Mouse (Mus musculus) urinary bladder, postnatal 14 days (tissue): Measurements from ENCODE around the gene Zfp110.
"Not testable (repeated sequence)": the region's sequence is repeated elsewhere in the genome, so short reads cannot be mapped to it uniquely, and the experiment has no call there.

ENCODE experiments used
- DNase-seq: peaks from one replicate; pipeline ENCODE4 v3.0.0; 2021; ENCODE audit warnings: low spot score

Gene Zfp110

DNA sequence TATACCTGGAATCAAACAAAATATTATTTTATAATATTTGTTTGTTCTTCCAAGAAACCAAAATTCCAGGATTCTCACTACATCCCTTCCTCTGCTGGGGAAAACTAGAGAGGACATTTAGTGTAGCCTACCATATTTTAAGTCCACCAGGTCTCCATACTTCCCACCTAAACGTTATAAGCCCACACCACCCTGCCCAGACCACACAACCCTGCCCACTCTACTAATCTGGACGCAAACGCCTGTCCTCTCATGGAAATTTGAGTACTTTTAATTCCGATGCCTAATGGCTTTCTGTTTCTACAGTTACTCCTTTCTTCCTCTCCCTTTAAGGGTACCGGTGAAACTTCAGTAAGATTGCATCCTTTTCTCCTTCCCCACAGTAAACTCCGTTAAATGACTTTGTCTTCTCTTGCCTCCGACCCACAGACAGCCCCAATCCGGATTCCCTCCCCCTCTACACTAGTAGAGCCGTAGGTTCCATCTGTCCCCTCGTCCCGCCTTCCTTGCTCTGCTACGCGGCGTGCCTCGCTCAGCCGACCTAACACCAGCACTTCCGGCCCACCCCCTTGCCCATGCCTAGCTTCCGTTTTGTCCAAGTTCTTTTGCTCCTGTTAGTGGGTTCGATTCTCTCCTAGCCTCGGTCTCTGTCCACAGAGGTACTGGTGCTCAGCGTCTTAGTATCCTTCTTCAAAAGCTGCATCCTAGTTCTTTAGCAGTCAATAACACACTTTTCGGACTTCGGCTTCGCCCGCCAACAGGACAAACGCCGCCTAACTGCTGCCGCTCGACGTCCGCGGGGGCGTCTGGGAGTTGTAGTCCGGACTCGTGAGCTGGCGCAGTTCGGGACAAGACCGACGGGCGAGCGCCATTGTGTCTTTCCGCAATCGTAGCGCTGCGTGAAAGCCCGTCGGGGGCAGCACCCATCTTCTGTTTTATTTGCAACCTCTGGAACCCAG, at the start of gene Zfp110:
TSS of gene Zfp110 (plus strand) at position 600 of the 959 bp plus-strand sequence.
- peak; percentile 91 for DNase-seq

DNA sequence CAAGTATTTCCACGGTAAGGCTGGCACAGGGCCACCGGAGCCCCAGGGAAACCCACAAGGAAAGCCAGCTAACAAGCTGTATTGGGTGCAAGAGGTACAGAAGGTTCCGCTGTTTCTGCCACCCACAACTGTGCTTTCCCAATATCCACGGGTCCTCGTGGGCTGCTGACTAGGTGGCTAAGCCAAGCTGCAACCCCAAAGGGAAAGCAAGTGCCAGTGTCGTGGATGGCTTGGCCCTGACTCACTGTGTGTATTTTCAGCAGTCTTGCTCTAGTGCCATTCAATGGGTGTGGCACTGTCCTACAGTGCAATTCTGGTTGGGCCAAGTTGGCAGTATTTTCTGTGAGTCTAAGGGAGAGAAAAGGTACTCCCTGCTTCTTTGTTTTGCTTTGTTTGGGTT, 47.2 kb upstream of the Zfp110 start:
- no peak for DNase-seq

DNA sequence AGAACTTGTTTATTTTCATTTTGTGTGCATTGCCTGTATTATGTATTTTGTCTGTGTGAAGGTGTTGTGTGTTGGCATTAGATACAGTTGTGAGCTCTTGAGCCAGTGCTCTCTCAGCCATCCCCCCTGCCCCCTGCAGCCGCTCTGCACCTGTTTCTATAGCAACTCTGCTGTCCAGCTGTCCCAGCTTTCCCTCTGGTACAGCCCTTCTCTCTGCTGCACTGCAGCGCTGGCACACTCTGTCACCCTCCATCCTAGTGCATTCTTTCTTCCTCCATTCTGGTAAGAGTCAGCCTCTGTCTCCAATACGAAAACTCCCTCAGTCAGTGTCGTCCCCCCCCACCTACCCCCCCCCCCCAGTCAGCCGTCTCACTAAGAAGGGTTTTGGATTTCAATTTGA, 46.5 kb upstream of the Zfp110 start:
- no peak for DNase-seq

DNA sequence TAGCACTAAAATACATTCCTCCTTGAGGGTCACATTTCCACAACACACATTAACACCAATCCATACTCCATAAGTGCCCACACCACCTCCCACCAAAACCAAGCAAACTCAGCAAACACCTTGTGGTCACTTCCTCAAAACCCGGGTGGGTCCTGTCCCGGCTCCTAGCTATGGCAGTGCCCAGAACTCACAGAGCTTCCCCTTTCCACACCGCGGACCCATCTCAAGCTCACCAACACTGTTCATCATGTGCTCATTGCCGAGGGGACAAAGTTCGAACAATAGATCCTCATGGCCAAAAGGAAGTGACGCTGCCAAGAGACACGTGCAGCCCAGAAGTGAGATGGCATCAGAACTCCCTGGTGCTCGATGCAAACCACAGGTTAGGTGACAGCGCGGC, 41.9 kb upstream of the Zfp110 start:
- not testable (repeated sequence) for DNase-seq

DNA sequence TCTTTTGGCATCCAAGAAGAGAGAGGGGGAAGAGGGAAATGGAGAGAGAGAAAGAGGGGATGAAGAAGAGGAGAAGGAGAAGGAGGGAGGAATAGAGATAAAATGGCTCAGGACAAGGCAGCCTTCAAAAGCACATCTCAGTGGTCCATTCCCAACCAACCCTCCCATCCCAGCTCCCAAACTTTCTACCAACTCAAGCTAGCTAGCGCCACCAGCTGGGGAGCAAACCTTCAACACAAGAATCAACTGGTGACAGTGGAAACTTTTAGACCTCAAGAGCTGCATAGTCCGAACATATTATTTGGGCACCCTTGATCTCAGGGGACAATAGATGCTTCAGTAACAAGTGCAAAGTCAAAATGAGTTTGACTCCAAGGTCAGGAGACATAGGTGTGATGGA, 36.6 kb upstream of the Zfp110 start:
- DNase-seq: no peak

DNA sequence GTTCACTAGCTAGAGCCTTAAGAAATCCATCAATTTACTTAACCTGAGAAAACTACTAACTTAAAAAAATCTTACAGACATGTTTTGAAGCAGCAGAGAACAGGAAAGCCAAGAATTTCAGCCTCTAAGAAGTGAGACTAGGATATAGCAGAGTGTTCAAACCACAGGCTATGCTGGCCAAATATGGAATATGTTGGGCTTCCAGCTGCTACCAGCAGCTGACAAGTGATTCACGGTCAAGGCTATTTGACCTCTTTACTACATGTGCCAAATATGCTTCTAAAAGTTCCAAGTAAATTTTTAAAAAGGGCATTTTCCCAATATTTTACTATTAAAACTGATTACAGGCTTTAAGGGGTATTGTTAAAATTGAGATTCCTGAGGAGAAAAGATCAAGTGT, 35.0 kb upstream of the Zfp110 start:
- no peak for DNase-seq

DNA sequence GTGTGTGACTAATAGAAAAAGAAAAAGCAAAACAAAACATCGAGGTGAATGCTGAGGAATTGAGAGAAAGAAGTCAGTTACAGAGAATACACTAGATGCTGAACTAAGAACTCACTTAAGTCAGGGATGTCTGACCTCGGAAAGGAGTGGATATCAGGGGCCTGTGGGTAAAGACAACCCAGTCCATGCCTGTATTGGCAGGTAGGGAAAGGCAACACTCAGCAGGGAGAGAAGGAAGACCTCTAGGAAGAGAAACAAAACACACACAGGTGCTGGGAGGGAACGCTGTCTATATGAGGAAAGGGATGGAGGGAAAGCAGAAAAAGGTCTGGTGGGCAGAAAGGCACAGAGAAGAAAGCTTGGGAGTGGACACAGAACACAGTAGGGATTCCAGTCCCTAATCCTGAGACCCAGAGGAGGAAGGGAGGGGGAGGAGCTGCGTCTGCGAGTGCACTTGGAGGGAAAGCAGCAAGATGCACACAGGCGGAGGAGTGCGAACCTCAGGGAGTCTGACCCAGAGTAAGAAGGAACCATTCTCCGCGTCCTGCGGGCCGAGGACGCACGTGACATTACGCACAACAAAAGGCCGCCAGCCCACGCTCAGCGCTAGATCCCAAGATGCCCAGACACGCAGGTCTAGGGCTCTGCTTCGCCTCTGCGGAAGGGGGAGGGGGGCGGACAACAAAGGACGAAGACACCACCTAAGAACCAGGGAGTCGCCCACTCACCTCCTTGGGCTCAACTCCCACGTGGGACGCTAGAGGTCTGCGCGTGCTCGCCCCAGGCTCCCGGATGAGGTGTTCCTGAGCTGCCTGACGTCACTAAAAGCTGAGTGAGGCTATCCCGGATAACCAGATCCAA, 31.5 kb upstream of the Zfp110 start, which contains the start of gene Zscan18:
TSS of gene Zscan18 (minus strand) at position 770 of the 861 bp plus-strand sequence.
- DNase-seq: peak; percentile 63

DNA sequence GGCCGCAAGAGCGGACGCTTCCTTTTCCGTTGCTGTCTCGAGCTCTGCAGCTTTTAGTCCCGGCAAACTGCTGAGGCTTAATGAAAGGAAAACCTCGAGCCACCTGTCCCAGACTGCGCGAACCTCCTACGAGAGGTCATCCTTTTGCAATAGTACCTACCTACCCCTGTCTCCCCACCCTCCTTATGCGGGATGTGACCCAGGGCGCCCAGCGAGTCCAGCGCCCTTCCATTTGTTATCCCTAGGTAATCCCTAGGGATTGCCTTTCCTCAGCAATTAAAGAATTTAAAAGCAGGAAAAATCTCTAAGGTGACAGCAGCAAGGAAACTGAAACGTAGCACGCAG, 30.9 kb upstream of the Zfp110 start:
- DNase-seq: no peak

DNA sequence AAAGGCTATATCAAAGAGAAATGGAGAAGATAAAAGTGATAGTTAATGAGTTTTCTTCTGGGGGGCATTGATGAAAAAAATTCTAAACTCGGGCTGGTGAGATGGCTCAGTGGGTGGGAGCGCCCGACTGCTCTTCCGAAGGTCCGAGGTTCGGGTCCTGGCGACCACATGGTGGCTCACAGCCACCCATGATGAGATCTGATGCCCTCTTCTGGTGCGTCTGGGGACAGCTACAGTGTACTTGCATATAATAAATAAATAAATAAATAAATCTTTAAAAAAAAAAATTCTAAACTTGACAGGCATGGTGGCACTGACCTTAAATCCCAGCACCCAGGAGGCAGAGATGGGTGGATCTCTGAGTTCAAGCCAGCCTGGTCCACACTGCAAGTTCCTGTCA, 19.0 kb upstream of the Zfp110 start:
- DNase-seq: no peak

DNA sequence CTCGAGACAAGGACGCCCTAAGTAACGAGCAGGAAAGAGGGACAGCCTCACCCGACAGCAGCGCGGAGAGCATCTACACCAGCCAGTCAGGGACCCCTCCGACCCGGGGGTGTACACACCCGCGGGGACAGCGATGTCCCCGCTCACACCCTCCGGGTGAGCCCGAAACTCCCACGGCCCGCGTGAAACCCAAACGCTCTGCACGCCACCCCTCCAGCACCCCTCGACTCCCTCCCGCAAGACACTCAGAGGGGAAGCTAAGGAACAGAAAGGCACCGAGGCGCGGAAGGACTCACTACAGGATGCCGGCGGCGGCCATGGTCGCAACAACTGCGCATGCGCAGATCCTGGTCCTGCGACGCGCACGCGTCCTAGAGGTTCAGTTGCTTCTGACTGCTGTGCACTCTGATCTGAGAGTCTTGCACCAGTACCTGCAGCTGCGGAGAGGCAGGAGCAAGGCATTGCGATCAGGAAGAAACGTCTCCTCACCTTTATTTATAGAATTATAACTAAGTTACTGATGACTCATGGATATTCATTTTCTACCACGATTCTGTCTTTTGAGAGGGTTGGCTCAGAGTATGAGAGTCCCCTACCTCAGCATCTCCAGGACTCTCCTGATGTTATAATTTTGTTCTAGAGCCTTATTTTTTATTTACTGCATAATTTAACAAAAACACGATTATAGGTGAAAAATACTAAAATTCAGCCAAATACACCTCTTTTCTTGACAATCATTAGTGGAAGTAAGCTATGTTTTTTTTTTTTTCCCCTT, 15.9 kb upstream of the Zfp110 start, which contains the start of gene Zfp329:
TSS of gene Zfp329 (minus strand) at position 338 of the 775 bp plus-strand sequence.
- peak; percentile 91 for DNase-seq

DNA sequence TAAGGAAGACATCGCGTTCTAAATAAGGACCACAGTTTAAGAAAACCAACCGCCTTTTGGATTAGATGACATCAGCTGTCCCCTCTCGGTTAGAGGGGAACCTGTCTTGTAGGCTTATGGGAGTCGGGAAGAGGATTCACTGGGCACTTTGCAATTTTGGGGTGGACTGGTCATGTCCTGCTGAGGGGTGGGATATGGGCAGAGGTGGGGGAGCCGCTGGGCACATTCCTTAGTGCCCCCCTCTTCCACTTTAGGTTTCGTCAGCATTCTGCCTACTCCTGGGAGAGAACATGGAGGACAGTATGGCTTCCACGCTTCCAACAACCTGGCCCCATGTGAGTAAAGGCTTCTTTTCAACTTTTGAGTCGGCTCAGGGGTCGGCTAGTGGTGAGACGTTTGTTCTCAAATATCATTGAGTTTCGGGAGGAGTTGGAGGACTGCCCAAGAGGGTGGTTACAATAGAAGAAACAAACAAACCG, 671 bp downstream of the Zfp110 start:
- DNase-seq: peak; percentile 16

DNA sequence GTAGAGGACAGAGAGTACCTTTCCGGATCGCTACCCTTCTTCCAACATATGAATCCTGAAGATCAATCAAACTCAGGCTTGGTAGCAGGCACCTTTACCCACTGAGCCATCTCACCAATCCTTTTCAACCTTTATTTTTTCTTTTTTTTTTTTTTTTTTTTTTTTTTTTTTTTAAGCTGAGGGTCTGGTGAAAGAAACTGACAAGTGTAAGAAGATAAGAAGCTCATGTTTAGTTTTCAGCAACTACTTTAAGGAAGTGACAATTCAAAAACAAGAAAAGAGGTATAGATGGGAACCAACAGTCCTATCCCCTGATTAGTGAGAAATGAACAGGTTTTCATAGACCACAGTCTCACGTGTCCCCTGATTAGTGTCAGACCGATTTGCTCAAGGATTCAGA, 1.2 kb downstream of the Zfp110 start:
- no peak for DNase-seq

DNA sequence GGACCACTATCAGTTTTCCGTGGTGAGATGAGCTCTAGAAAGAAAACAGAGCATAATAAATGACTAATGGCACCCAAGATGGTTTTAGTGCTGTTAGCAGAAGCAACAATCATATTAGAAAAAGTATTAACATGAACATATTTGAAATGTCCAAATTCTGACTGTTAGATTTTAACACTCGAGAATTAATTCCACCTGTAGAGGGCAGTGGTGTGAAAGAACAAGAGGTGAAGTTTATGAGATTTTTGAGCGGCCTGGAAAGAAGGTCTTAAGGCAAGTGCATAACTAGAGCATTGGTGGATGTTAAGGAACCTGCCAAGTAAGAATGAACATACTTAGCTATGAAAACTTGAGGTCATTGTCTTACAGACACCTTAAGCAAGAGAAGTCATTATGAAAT, 39.7 kb downstream of the Zfp110 start:
- DNase-seq: no peak

DNA sequence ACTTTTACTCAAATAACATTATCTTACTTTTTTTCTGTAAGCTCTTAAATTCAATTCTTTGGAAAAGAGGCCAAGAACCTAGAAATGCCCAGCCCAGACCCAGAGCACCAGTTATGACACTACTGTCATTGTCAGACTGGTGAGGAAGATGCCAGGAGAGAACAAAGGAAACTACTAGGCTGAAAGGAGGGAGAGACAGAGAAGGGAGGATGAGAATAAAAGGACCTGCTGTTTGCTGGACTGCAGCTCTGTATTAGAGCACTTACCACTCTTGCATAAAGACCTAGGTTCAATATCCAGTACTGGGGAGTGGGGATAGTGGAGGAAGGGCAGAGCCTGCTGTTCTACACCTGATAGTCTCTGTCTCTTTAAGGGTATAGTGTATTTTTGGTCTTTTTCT, 45.5 kb downstream of the Zfp110 start:
- no peak for DNase-seq

DNA sequence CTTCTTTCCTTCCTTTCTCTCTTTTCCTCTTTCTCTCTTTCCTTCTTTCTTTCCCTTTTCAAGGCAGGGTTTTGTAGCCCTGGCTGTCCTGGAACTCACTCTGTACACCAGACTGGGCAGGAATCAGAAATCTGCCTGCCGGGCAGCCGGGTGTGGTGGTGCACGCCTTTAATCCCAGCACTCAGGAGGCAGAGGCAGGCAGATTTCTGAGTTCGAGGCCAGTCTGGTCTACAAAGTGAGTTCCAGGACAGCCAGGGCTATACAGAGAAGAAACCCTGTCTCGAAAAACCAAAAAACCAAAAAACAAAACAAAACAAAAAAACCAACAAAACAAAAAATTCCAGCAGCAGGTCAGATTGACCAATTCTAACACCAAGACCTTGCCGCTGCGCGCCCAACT, 45.9 kb downstream of the Zfp110 start:
- not testable (repeated sequence) for DNase-seq

DNA sequence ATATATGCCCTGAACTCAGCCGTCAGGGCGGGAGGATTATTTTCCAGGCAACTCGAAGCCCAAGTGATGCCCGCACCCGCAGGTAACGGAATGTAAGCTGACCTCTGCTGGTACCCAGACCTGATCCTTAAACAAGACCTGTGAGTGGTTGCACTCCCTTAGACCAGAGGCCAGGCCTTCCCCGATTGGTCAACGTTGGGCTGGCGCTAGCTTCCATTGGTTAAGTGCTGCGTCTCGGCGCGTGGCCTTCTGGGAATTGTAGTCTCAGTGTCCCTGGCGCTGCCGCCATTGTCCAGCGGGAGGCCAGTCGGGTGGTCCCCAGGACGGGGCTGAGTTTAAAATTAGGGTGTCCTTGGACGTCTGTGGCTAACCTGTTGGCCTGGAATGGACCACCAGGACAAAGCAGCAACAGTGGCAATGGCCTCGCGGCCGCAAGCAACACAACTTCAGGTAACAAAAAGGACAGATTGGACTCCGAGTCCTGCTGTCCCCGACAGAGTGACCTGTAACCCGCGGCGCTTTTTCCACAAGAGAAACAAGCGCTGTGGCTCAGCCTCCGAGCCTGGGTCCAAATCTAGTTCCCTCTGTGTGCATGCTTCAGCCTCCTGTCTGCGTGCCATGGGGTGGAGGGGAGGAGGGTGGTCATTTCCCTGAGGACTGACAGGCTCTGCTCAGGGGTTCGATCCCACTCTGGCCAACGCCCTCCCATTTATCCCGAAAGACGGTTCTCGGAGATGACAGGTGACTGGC, 46.5 kb downstream of the Zfp110 start, which contains the start of gene Zfp128:
TSS of gene Zfp128 (plus strand) at position 267 of the 750 bp plus-strand sequence.
- DNase-seq: peak; percentile 94

DNA sequence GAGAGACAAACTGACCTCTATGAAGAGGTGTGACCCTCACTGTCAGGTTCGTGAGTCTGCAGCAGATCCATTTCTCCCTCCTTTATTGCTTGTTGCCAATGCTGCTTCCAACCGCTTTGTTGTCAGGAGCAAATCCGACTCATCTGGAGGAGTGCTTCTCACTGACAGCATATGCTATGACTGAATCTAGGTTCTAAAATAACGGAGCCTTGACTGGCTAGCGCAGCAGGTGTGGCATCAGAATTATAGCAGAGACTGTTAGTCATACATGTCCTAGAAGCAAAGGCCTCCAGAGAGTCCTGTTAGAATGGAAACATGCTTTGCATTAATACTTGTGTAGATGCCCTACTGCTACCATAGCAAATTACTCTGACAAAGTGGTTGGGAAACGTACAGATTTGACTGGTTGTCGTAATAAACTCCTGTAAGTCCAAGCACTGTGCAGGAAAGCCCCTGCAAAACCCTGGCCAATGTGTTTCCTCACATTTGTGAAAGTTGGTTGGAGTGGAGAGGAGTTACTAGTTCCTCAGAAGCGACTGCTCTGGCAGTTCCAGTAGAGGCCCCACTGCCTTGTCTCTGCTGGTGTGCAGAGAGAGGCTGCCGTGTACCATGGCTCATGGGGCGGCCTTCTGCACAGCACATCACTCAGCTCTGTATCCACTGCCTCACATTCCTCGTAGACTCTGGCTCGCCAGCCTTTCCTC, 52.2 kb downstream of the Zfp110 start:
- DNase-seq: no peak

DNA sequence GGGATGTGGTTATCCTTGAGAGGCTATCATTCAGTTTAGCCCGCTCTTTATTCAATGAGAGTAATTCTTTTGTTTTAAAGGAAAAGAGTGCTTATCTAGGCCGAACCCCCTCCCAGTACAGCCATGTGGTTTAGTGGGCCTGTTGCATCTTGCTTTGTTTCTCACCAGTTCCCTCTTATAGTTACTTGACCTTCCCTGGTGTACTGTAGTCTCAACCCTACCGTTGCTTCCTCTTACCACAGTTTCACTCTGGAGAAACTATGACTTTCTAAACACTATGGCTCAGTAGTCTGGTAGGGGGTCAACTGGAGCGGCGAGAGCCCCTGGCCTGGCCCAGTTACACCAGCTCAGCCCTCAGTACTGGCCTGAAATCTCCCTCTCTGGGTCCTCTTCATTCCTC, 53.0 kb downstream of the Zfp110 start:
- DNase-seq: no peak

DNA sequence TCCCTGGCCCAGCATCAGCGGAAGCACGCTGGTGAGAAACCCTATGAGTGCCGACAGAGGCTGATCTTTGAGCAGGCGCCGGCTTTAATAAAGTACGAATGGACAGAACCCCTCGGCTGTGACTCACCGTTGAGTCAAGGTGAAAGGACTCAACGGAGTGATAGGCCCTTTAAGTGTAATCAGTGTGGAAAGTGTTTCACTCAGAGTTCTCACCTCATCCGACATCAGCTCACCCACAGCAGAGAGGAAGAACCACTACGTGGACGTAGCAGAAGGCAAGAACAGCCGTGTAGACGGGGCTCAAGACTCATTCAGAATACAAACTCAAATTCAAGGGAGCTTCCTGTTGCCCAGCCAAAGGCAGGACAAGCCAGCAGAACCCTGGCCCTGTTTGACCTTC, 56.4 kb downstream of the Zfp110 start:
- DNase-seq: no peak

DNA sequence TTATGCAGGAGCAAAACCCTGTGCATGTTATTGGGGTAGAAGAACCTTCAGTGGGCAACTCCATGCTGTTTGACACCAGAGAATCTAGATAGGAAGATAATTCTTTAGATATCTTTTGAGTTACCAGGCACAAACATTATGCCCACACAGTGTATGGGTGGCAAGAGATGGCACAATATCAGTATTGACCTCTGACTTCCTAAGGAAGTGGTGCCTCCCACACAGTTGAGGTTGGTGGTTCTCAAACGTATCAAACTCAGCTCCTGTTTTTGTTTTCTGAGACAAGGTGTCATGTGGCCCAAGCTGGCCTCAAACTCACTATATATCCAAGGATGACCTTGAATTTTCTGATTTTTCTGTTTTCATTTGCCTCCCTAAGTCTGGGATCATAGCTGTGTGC, 56.8 kb downstream of the Zfp110 start:
- DNase-seq: no peak
